Mouse (Mus musculus): ENCODE measurements around the gene Sox5.

The Sox5 gene

DNA sequence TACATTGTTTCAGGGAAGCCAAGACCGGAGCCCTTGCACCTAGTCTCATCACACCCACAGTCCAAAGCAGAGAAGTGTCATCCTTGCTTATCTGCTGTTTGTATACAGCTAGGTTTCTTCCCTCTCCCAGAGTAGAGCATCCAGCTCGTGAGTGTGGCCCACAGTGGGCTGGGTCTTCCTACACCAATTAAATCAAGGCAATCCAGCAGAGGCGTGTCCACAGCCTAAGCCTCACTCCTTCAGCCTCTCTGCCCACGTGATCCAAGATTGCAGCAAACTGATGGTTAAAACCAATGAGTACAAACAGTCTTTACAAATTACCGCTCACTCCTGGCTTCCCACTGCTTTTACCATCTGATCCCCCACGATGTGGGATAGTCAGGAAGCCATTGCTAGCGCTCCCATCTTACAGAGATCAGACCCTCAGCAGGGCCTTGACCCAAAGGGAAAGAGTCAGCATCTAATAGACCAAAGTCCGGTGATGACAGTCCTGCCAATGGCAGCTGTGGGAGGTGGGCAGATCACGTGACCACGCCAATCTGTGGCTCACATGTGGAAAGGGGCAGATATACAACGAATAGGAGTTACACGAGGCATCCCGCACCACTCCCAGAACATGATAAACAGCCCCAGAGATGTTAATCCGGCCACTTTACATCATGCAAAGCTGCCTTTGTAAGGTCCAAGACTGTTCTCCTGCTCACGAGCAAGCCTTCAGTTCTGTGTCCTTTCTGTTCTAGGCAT, 9.4 kb downstream of the Sox5 start:
- DNase-seq (ENCODE audit: low spot score in 2 of 2): no peak

DNA sequence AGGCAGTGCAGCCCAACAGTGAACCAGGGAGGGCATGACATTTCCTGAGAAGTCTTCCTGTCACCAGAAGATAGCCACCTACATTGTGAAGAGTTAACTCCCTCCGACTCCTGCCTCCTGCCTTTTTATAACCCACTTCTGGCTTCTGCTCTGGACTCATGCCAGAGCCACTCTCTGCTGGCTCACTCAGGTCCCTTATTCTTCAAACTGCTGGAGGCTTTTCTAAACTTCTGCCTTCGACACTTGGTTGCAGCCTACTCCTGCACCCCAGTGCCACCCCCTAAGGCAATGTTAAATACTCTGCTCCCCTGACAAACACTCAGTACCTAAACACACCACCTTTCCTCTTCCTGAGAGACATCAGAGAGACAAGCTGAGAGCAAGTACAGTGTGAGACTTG, 12.7 kb downstream of the Sox5 start:
- DNase-seq (ENCODE audit: low spot score in 2 of 2): no peak

DNA sequence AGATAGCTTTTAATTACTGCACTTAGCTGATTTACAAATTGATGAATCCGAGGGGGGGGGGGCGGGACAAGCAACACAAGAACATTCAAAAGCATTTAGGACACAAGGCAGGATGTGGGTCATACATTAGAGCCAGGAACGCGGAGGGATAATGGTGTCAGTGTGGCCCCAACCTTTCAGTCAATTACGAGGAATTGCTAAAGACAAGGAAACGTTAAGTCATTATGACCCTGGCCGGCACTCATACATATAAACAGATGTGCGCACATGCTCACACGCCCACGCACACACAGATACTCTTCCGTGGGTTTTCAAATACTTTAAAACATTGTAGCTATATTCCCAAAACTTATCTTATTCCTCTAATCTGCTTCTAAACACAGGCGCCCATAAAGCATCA, 19.9 kb downstream of the Sox5 start:
- no peak for DNase-seq (ENCODE audit: low spot score in 2 of 2)

DNA sequence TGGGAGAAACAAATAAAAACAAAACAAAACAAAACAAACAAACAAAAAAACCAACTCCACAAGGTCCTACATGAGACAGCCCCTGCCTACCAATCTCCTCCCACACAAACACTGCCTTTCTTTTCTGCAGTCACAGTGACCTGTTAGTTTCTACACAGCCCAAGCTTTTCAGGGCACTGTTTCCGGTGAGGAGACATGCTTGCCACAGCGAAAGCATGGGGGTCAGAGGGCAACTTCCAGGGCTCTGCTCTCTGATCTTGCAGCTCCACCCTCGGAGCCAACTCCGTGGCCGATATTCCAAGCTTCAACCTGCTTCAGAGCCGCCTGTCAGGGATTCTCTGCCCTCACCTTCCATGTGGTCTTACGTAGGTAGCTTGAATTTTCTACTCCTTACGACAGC, 22.6 kb downstream of the Sox5 start:
- DNase-seq (ENCODE audit: low spot score in 2 of 2): no peak

DNA sequence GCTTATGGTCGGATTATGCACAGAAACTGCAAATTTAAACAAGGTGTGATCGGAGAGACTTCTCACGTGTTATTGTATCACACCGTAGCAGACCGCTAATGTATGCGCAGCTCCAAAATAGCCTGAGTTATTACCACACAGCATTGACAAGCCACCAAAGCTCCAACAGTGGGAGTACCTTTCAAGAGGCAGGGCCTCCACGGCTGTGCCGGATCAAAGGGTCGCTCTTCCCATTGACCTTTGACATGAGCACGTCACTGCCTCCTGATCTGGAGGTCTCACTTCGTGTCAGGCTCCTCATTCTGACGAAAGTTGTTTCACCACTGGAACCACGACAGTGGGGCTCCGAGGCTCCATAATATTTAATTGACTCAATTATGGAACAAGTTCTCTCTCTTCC, 24.4 kb downstream of the Sox5 start:
- no peak for DNase-seq (ENCODE audit: low spot score in 2 of 2)

DNA sequence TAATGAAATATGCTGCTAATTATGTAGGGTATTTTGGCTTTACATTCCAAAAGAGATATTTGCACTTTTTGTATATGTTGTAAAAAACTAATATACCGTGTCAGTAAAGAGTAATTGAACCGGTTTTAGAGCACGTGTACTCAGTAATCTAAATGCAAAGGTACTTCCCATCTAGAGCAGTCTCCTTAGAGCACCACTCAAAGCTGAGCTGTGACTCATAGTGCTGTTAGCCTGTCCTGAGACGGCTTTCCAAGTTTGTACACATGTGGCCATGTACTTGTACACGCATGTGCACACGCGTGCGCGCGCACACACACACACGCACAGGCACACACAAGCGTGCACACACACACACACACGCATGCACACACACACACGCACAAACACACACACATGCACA, 25.3 kb downstream of the Sox5 start:
- no peak for DNase-seq (ENCODE audit: low spot score in 2 of 2)

DNA sequence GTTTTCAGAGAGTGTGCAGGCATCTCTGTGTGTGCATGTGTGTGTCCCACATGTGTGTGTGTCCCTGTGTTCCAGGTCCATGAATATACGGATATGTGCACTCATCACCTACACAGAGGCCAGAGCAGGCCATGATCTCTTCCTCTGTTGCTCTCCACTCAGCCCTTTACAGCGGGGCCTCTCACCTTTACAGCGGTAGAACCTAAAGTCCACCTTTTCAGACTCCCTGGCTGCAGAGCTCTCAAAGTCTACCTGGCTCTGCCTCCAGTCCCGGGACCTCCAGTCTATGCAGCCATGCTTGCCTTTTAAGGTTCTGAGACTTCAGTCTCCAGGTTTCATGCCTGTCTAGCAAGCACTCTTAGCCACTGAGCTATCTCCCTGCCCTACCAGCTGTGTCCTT, 26.5 kb downstream of the Sox5 start:
- DNase-seq (ENCODE audit: low spot score in 2 of 2): no peak

DNA sequence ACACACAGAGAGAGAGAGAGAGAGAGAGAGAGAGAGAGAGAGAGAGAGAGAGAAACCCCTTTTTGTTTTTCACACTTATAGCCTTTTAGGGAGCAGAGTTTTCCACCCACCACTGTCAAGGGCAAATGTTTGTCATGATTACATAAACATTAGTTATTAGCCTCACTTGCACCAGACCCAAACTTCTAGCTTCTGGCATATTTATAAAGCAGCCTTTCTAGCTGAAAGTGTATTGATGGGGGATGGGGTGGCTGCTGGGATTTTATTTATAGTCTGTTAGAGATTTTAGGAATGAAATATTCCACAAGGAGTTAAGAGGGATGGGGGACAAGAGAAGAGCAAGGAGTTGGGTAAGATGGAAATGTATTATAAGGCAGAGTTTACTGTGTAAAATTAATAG, 27.4 kb downstream of the Sox5 start:
- no peak for DNase-seq (ENCODE audit: low spot score in 2 of 2)

DNA sequence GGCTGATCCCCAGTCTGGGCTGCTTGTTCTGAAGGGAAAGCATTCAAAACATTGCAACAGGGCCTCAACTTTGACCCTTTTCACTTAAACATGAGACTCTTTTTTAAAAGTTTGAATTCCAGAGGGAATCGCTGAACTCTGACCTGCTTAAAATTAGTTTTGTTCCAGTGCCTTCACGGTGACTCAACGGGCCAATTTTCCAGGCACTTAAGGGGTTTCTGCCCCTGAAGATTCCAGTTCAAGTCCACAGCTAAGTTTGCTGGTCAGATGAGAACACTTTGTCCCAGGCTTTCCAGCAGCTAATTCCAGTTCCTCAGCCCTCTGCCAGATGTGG, 27.8 kb downstream of the Sox5 start:
- DNase-seq (ENCODE audit: low spot score in 2 of 2): no peak

DNA sequence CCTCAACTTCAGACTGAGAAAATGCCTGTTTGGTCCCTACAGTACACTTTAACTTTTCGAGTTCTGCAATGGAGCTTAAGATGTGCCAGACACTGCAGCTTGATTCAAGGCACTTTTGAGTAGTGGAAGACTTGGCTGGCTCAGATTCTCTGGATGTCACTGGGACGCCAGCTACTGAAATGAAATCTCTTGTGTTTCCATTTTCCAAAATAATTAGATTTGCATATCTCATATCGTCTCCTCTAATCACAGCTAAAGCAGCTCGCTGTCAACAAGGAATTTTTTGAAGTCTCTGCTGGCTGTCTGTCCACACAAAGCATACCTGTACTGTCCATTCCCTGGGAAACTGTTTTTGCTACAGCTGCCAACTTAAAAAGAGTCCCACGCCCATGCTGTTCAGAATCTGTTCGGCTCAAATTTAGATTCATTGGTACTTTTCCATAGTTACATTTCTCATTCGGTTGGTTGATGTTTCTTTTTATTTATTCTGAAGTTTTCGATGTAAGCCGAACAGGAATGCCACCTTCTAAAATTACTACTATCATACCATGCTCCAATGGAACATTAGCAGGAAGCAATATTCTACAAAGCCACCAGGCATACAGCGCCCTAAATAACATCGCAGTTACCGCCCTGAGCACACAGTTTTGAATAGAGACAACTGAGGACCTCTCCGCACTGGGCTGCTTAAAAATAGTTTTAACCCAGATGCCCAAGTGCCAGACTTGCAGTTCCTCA, 28.4 kb downstream of the Sox5 start:
- DNase-seq (ENCODE audit: low spot score in 2 of 2): no peak

DNA sequence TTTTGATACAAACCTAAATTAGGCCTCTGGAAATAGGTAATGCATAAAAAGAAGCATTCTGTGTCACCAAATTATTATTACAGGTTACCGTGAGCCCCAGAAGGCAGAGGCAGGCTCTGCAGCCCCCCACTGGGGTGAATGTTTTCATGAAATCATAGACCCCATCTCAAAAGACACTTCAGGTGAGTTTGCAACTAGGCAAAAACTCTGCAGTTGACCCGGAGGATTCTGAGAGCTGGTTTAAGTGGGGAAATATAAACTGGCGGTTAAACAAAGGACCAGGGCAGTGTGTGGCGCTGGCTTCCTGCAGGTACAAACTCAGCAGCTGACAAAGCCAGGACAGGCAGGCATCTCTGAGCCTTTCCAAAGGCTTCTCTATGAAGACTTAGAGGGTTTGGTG, 30.2 kb downstream of the Sox5 start:
- DNase-seq (ENCODE audit: low spot score in 2 of 2): no peak

DNA sequence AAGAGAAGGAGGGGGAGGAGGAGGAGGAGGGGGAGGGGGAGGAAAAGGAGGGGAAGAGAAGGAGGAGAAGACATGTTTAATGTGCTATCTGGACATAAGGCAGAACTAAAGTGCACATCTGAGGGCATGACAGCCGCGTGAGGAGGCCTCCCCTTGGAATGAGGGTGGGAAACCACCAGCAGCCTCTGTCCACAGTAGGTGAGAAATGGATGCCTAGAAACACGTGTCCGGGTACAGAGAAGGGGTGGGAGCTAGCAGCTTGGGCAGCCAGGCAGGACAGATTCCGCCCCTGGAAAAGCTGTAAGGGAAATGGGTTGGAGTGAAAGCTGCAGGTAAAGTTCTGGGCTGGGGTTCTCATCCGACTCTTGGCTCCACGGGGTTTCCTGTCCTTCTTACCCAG, 31.6 kb downstream of the Sox5 start:
- DNase-seq (ENCODE audit: low spot score in 2 of 2): no peak

DNA sequence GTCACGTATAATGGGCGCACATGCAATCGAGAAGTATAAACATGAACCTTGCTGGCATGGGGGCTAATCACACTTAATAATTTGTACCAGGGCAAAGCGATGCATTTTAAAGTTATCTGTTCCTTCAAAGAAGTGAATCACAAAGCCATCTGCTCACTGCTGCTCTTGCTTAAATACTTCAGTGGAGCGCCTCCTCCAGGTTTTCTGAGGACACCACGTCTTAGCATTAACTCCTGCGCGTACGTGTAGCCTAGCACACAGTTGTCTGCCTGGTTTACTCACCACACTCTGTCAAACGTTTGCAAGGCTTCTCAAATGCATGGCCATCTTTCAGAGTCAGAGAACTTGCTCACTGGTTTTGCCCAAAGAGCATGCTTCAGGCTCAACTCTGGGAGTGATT, 35.3 kb downstream of the Sox5 start:
- DNase-seq (ENCODE audit: low spot score in 2 of 2): no peak

DNA sequence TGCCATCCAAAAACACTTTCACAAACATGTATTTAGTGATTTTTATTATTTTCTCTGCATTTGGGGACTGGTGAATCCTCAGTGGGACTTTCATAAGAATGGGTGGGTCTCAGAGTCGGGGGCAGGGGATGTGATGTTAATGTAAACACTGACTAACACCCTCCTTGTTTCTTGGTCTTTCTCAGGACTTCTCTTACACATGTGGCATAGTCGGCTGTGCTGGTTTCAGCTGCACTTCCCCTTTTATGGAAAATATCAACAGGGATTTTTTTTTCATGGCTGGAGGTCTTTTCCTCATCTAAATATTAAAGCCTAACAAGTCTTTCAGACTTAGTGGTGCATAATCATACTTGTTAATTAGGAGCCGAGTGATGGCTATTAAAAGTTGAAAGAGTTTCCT, 39.2 kb downstream of the Sox5 start:
- DNase-seq (ENCODE audit: low spot score in 2 of 2): no peak

DNA sequence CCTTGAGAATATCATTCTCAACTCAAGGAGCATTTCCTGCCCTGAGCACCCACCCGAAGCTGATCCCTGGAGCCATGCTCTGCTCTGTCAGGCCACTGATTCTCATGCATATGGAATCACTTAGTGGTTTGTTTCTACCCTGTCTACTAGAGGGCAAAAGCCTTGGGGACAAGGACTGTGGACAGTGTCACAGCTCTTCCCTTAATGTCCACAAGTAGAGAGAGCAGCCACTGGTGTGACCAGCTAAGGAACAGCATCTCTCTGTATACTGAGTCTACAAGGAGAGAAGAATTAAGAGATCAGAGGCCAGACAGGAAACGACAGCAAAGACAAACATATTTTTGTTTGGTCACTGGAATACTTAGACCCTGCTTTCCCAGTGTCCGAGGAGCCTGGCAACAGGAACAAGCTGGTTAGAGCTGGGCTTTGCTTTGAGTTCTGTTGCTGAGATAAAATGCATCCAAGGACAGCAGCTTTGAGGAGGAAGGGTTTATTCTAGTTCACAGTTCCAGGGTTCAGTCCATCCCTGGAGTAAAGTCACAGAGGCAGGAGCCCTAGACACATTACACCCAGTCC, 40.6 kb downstream of the Sox5 start:
- no peak for DNase-seq (ENCODE audit: low spot score in 2 of 2)

DNA sequence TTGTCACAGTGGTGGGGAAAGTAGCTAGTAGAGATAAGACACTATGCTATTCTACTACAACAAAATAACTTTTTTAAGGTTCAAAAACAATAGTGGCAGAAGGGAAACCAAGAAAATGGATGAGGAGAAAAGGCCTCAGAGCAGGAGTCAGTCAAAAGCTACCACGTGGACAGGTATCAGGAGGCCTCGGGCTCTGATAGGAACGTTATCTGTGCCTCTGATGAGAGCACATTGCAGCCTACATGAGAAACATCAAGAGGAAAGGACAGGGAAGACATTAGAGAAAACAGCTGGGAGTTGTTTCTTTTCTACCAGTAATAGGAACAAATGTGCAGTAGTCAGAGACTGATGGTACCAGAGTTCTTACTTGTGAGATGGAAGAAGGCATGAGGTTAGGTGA, 41.4 kb downstream of the Sox5 start:
- DNase-seq (ENCODE audit: low spot score in 2 of 2): no peak

DNA sequence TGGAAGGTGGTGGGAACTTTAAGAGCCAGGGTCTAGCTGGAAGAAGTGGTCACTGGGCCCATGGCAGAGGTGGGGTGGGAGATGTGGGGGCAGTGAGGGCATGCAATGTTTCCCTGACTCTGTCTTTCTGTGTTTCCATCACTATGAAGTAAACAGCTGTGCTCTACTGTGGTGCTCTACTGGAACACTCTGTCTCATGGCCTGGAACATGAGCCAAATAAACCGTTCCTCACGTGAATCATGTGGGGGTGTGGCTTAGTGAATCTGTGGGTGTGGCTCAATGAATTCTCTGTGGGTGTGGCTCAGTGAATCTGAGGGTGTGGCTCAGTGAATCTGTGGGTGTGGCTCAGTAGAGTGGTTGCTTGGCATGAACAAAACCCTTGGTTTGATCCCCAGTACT, 42.0 kb downstream of the Sox5 start:
- no peak for DNase-seq (ENCODE audit: low spot score in 2 of 2)

DNA sequence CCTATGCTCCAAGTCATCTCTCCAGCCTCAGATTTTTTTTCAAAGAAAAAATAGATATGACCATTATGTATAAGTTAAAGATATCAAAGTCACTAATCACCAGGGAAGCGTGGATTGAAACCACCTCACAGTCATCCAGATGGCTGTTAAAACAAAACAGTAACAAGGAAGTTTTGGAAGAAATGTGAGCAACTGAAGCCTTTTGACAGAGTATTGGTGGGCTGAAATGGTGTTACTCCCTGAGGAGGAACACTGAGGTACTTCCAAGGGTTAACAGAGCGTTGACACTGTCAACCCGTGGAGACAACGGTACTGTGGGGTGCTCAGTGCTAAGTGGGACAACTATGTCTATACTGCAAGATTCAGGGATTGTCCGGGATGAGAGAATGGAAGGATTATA, 44.0 kb downstream of the Sox5 start:
- DNase-seq (ENCODE audit: low spot score in 2 of 2): no peak

DNA sequence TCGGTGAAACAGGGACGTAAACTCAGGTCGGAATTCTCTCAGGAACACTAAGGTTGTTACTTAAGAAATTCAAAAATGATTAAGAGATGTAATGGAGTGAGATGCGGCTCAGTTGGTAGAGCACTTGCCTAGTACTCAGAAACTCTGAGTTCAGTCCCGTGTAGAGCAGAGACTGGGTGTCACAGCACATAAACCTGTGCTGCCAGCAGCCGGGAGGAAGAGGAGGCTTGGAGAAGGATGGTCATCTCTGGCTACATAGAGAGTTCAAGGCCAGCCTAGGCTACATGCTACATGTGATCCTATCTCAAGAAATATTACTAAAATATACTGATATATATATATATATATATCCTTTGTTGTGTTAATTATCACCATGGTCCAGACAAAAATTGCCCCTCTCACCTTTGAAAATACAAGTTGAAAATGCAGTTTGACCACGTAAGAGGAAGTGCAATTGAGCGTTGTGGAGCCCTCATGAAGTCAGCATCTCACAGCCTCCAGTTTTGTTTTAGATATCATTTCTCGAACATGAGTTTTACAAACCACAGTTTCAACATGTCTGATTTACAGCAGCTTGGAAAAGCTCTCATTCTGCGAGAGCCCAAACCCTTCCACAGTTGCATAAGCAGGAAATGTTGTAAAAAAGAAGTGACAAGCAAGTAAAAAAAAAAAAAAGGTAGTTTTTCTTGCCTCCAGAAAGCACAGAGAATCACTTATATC, 50.4 kb downstream of the Sox5 start:
- no peak for DNase-seq (ENCODE audit: low spot score in 2 of 2)

DNA sequence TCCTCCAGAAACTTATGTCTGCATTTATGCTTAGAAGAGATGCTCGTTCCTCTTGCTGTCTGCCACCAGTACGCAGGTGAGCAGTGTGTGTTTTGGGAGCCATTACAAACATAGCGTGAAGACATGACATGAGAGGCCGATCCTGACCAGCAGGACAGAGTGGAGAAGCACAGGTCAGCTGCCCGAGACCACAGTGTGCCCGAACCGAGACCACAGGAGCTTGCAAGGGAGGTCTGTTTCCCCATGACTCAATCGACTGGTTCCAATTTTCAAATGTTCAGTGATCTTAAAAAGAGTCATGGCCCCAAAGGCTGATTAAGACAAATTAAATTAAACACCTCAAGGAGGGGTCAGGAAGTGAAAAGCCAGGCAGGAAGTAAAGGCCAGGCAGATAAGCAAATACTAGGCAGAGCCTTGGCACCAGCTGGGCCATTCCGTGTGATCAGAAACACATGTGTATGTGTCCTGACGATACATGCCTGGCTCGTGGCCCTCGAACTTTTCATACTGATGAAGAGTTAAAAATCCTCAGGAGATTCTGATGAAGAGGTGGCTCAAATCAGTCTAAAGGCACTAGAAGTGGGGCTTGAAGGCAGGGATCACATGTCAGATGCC, 58.1 kb downstream of the Sox5 start:
- no peak for DNase-seq (ENCODE audit: low spot score in 2 of 2)

DNA sequence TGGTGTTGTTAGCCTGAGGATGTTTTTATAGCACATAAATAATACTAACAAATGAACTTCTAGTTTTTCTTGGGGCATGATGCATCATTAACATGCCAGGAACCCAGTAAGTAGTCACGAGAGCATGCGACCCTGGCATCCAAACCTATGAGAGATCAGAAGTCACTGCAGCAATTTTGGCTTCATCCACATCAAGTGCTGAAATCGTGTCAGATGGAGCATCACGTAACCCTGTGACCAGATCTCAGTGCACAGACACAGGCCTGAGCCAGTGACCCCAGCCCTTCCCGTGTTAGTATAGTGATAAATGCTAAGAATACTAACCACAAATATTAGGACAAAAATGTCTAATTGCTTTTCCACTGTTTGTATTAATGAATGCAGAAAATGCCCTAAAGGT, 58.8 kb downstream of the Sox5 start:
- no peak for DNase-seq (ENCODE audit: low spot score in 2 of 2)

DNA sequence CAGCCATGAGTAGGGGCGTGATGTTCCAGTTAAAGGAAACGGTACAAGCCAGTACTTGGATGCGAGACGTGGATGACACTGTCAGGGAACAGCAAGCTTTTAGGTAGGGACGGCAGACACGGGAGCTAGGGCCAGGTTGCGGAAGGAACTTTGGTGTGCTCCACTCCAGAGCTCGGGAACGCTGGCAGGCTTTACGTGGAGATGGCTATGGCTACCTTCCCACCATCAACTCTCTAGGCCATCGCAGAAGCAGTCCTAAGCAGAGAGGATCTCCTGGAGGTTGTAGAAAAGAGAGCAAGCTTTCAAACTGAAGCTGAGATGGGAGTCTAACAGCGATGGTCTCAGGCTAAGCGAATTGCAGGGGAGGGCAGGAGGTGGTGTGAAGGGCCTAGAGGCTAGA, 60.9 kb downstream of the Sox5 start:
- no peak for DNase-seq (ENCODE audit: low spot score in 2 of 2)
